Mouse (Mus musculus) layer of hippocampus, adult 18-20 months (tissue): ENCODE data around the gene Ntm. TPM values are rescaled to one million over a fixed set of nuclear protein-coding genes. Genes with fewer than 3 reads are reported as not detected.
A peak's percentile ranks its signal among the peaks of the same experiment; 100 is the strongest.

Source experiments
- DNase-seq, 2 experiments: peaks; one replicate each; pipeline ENCODE4 v3.0.0; 2022; ENCODE audit warnings: low spot score in 2 of 2
- total RNA-seq, 2 experiments: library from RNA; stranded (reverse); gene quantifications; 2 replicates each; pipeline ENCODE4 v1.2.3; 2021

Gene Ntm
- total RNA-seq, 2 experiments from 2014 or later: 146 to 152 TPM

- no peak for DNase-seq
These were observed 159.1 kb downstream of the Ntm start for GRCm38 (mm10) chr9:29803738-29804285.

- peak; percentile 59 to 74 for DNase-seq
These were observed 159.8 kb downstream of the Ntm start for GRCm38 (mm10) chr9:29802990-29803737.

GRCm38 (mm10) chr9:29802071-29802705 is 160.8 kb downstream of the Ntm start:
- DNase-seq: no peak

- peak in 1 of 2 experiments; percentile 37 for DNase-seq
These were observed 166.7 kb downstream of the Ntm start for GRCm38 (mm10) chr9:29796281-29796680.

GRCm38 (mm10) chr9:29791199-29791915 is 171.6 kb downstream of the Ntm start:
- peak; percentile 40 to 72 for DNase-seq

GRCm38 (mm10) chr9:29790017-29790416 is 172.9 kb downstream of the Ntm start:
- DNase-seq: no peak

GRCm38 (mm10) chr9:29788855-29789254 is 174.1 kb downstream of the Ntm start:
- DNase-seq: no peak

GRCm38 (mm10) chr9:29787408-29787807 is 175.5 kb downstream of the Ntm start:
- DNase-seq: no peak

GRCm38 (mm10) chr9:29782697-29783096 is 180.2 kb downstream of the Ntm start:
- DNase-seq: no peak

GRCm38 (mm10) chr9:29779739-29780138 is 183.2 kb downstream of the Ntm start:
- DNase-seq: no peak

GRCm38 (mm10) chr9:29776951-29777350 is 186.0 kb downstream of the Ntm start:
- DNase-seq: no peak

GRCm38 (mm10) chr9:29776542-29776941 is 186.4 kb downstream of the Ntm start:
- no peak for DNase-seq

GRCm38 (mm10) chr9:29776030-29776429 is 186.9 kb downstream of the Ntm start:
- DNase-seq: no peak

- peak in 1 of 2 experiments; percentile 57 for DNase-seq
These were observed 190.1 kb downstream of the Ntm start for GRCm38 (mm10) chr9:29772625-29773388.

- no peak for DNase-seq
These were observed 191.1 kb downstream of the Ntm start for GRCm38 (mm10) chr9:29771870-29772269.

GRCm38 (mm10) chr9:29771071-29771785 is 191.7 kb downstream of the Ntm start:
- DNase-seq: no peak

GRCm38 (mm10) chr9:29769361-29769760 is 193.6 kb downstream of the Ntm start:
- no peak for DNase-seq

GRCm38 (mm10) chr9:29765990-29766980 is 196.7 kb downstream of the Ntm start:
- no peak for DNase-seq

GRCm38 (mm10) chr9:29763338-29763737 is 199.6 kb downstream of the Ntm start:
- DNase-seq: no peak
